Mouse (Mus musculus): ENCODE measurements around the gene Tmed10. TPM values are rescaled to one million over a fixed set of nuclear protein-coding genes. Genes with fewer than 3 reads are reported as not detected.

Tmed10 gene
- polyA plus RNA-seq, 1 experiment from 2014 or later, result 150 TPM

DNA sequence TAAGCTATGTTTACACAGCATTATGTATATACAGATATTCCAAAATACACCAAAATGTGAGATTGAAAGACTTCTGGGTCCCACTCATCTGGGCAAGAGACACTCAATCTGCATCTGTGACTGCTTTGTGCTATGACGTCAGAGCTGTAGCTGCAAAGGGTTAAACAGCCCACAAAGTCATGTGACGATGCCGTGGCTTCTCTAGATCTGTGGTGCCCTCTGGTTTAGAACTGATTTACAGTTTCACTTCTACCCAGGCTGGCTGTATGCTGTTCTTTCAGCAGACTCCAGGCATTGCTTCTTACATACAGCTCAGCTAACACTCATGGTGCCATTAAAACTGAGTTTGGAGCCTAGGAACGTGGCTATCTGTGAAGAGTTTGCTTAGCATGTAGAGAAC is 69.9 kb downstream of the Tmed10 start:
- 82% methylated on average over 4 of the region's 4 CpGs for WGBS
- Histone ChIP-seq H3K9me3 (ENCODE audit: control insufficient read depth, low read length) (no peaks in the 10 kb centered on the region), H3K4me2 (ENCODE audit: low read length) (no peak overlapping the region), H3K4me3 (replicated peaks; ENCODE audit: low read length) (no peak overlapping the region), H3K27ac (ENCODE audit: low read length) (no peak overlapping the region), H3K36me3 (ENCODE audit: control insufficient read depth, insufficient read depth) (peaks cover 36% of the 10 kb centered on the region), H3K4me1 (replicated peaks; ENCODE audit: control insufficient read depth, insufficient read depth, low read length) (no peaks in the 10 kb centered on the region), H3K9ac (replicated peaks; ENCODE audit: low read depth, low read length) (no peak overlapping the region), H3K27me3 (replicated peaks; ENCODE audit: control insufficient read depth, insufficient read depth, low read length) (no peaks in the 10 kb centered on the region)
- ATAC-seq, result no peak

DNA sequence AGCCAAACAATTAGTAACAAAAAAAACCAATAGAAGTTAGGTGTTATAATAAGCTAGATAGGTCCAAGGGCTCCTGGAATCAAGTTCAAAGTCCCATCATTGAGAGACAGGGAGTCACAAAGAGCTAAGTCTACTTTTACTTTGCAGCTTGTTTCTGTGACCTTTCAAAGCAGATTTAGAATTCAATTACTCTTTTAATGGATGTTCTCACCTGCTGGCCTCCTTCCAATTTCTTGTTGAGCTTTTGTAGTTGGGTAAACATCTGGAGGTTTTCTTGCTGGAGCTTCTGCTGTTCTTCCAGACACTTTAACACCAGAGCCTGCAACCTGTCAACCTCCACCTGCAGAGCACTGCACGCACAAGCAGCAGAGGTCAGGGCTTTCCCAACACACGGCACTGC is 71.4 kb downstream of the Tmed10 start:
- Histone ChIP-seq H3K9me3 (ENCODE audit: control insufficient read depth, low read length) (no peaks in the 10 kb centered on the region), H3K27ac (ENCODE audit: low read length) (no peak overlapping the region), H3K4me3 (replicated peaks; ENCODE audit: low read length) (no peak overlapping the region), H3K27me3 (replicated peaks; ENCODE audit: control insufficient read depth, insufficient read depth, low read length) (no peaks in the 10 kb centered on the region), H3K9ac (replicated peaks; ENCODE audit: low read depth, low read length) (no peak overlapping the region), H3K4me1 (replicated peaks; ENCODE audit: control insufficient read depth, insufficient read depth, low read length) (no peaks in the 10 kb centered on the region), H3K36me3 (ENCODE audit: control insufficient read depth, insufficient read depth) (peaks cover 29% of the 10 kb centered on the region), H3K4me2 (ENCODE audit: low read length) (no peak overlapping the region)
- ATAC-seq, result no peak
- WGBS, result 89% methylated on average over 2 of the region's 2 CpGs

DNA sequence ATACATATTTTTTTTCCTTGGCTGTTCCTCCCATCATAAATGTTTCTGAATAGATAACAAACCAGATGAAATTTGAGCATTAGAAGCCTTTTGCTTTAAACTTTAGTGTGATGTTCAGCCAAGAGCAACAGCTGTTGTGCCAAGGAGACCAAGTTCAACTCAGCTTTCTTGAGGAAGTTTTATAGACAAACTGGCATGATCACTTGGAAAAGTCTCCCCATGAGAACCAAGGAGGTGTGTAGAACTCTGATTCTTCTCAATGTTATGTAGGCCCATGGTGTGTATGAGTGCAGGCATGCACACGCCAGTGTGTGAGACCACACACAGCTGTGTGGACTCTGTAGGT is 75.8 kb downstream of the Tmed10 start:
- H3K9me3 ChIP-seq (ENCODE audit: control insufficient read depth, low read length), result no peaks in the 10 kb centered on the region
- no peak overlapping the region for H3K4me2 ChIP-seq (ENCODE audit: low read length)
- no peak overlapping the region for H3K27ac ChIP-seq (ENCODE audit: low read length)
- WGBS, result 87% methylated on average over 1 of the region's 1 CpGs
- H3K4me1 ChIP-seq (replicated peaks; ENCODE audit: control insufficient read depth, insufficient read depth, low read length), result no peaks in the 10 kb centered on the region
- ATAC-seq, result no peak
- no peaks in the 10 kb centered on the region for H3K27me3 ChIP-seq (replicated peaks; ENCODE audit: control insufficient read depth, insufficient read depth, low read length)
- H3K9ac ChIP-seq (replicated peaks; ENCODE audit: low read depth, low read length), result no peak overlapping the region
- H3K36me3 ChIP-seq (ENCODE audit: control insufficient read depth, insufficient read depth), result peaks cover 20% of the 10 kb centered on the region
- H3K4me3 ChIP-seq (replicated peaks; ENCODE audit: low read length), result no peak overlapping the region

DNA sequence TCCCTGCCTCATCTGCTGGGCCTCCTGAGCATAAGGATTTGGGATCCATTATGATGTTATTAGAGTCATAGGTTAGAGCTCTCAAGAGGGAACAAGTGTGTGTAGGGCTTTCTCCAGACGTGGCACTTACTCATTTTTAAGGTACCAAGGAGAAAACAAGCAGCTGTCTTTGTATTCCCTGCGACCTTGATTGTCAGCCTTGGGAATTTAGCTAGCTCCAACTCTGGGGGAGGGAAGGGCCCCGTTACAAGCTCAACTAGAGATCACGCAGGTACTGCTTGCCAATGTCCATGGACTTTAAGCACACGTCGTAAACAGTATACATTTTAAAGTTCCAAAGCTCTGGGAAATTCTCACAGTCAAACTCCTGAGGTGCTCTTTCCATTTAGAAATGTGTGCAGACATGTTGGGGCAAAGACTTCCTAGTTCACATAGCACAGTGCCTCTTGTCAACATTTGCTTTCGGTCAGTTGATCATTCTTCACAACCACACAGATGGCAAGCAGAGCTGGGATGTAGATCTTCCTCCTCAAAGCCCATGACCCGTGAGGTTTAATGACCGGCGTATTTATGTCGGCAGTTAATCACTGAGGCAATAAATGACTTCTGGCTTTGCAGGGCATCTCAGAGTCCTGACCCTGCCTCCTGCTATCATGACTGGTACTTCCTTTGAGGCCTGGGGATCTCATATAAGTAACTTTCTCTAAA is 76.4 kb downstream of the Tmed10 start:
- Histone ChIP-seq H3K27ac (ENCODE audit: low read length) (no peak overlapping the region), H3K9ac (replicated peaks; ENCODE audit: low read depth, low read length) (no peak overlapping the region), H3K36me3 (ENCODE audit: control insufficient read depth, insufficient read depth) (peaks cover 16% of the 10 kb centered on the region), H3K27me3 (replicated peaks; ENCODE audit: control insufficient read depth, insufficient read depth, low read length) (no peaks in the 10 kb centered on the region), H3K9me3 (ENCODE audit: control insufficient read depth, low read length) (no peaks in the 10 kb centered on the region), H3K4me1 (replicated peaks; ENCODE audit: control insufficient read depth, insufficient read depth, low read length) (no peaks in the 10 kb centered on the region), H3K4me3 (replicated peaks; ENCODE audit: low read length) (no peak overlapping the region), H3K4me2 (ENCODE audit: low read length) (no peak overlapping the region)
- WGBS, result 89% methylated on average over 11 of the region's 11 CpGs
- no peak for ATAC-seq

DNA sequence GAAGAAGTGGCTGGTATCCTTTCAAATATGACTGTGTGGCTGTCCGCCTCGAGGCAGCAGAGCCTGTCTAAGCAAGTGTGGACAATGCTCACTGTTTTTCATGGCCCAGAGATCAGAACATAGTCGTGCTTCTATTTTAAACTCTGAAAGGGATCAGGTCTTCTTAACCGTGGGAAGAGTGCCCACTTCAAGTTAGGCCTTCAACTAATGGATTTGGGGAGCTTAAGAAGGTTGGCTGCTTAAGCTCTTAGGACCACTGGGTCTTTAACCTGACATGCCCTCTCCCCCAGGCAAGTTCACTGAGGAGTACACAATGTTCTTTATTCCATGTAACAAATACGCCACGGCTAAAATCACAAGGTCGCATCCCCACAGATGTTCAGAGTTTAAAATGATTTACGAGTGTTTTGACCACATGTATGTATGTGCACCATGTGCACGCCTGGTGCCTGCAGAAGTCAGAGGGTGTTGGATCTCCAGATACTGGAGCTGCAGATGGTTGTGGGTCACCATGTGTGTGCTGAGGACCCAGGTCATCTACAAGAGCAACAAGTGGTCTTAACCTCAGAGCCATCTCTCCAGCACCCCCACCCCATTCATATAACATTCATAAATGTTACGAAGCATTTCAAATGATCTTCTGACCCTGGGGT is 77.2 kb downstream of the Tmed10 start:
- Histone ChIP-seq H3K9ac (replicated peaks; ENCODE audit: low read depth, low read length) (no peak overlapping the region), H3K4me2 (ENCODE audit: low read length) (no peak overlapping the region), H3K36me3 (ENCODE audit: control insufficient read depth, insufficient read depth) (peaks cover 12% of the 10 kb centered on the region), H3K27ac (ENCODE audit: low read length) (no peak overlapping the region), H3K27me3 (replicated peaks; ENCODE audit: control insufficient read depth, insufficient read depth, low read length) (no peaks in the 10 kb centered on the region), H3K4me1 (replicated peaks; ENCODE audit: control insufficient read depth, insufficient read depth, low read length) (no peaks in the 10 kb centered on the region), H3K4me3 (replicated peaks; ENCODE audit: low read length) (no peak overlapping the region), H3K9me3 (ENCODE audit: control insufficient read depth, low read length) (no peaks in the 10 kb centered on the region)
- no peak for ATAC-seq
- 79% methylated on average over 10 of the region's 10 CpGs for WGBS

DNA sequence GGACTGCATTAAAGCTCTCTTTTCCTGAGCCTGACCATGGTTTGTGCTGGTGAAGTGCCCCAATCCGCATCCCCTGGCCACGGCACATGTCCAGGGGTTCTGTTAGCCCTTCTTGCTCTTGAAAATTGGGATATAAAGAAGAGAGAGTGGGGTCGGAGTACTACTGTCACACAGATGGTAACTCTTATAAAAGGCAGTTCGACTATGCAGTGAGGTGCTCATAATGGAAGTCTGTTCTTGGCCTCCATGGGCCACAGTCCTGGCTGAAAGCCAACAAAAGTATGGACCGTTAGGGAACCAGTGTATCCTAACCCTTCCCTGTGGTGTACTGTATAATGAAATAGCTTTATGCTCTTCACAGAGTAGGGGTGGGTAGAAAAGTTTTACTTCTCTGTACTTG is 77.7 kb downstream of the Tmed10 start:
- H3K27me3 ChIP-seq (replicated peaks; ENCODE audit: control insufficient read depth, insufficient read depth, low read length), result no peaks in the 10 kb centered on the region
- no peak overlapping the region for H3K4me2 ChIP-seq (ENCODE audit: low read length)
- no peaks in the 10 kb centered on the region for H3K9me3 ChIP-seq (ENCODE audit: control insufficient read depth, low read length)
- no peak overlapping the region for H3K27ac ChIP-seq (ENCODE audit: low read length)
- peaks cover 8% of the 10 kb centered on the region for H3K36me3 ChIP-seq (ENCODE audit: control insufficient read depth, insufficient read depth)
- ATAC-seq, result no peak
- no peaks in the 10 kb centered on the region for H3K4me1 ChIP-seq (replicated peaks; ENCODE audit: control insufficient read depth, insufficient read depth, low read length)
- no peak overlapping the region for H3K4me3 ChIP-seq (replicated peaks; ENCODE audit: low read length)
- no peak overlapping the region for H3K9ac ChIP-seq (replicated peaks; ENCODE audit: low read depth, low read length)
- 69% methylated on average over 5 of the region's 5 CpGs for WGBS

DNA sequence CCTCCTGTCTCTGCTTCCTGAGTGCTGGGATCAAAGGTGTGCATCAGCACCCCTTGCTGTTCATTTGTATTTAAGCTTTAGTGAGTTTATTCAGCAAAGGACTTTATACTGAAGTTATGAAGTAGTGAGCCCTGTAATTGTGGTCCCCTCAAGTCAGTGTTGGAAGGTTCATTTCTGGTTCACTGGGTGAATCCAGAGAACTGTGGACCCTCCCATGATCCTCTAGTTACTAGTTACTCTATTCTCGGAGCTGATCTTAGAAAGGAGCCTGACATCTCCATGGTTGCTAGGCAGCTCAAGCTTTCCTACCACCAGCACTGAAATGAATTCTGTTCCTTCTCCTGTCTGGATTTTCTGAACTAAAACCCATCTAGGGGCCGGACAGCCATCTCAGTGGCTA is 79.1 kb downstream of the Tmed10 start:
- 90% methylated on average over 2 of the region's 2 CpGs for WGBS
- H3K27me3 ChIP-seq (replicated peaks; ENCODE audit: control insufficient read depth, insufficient read depth, low read length), result no peaks in the 10 kb centered on the region
- no peak overlapping the region for H3K4me3 ChIP-seq (replicated peaks; ENCODE audit: low read length)
- H3K36me3 ChIP-seq (ENCODE audit: control insufficient read depth, insufficient read depth), result no peaks in the 10 kb centered on the region
- no peak overlapping the region for H3K9ac ChIP-seq (replicated peaks; ENCODE audit: low read depth, low read length)
- no peak overlapping the region for H3K27ac ChIP-seq (ENCODE audit: low read length)
- H3K4me1 ChIP-seq (replicated peaks; ENCODE audit: control insufficient read depth, insufficient read depth, low read length), result no peaks in the 10 kb centered on the region
- H3K4me2 ChIP-seq (ENCODE audit: low read length), result no peak overlapping the region
- H3K9me3 ChIP-seq (ENCODE audit: control insufficient read depth, low read length), result no peaks in the 10 kb centered on the region
- ATAC-seq, result no peak

DNA sequence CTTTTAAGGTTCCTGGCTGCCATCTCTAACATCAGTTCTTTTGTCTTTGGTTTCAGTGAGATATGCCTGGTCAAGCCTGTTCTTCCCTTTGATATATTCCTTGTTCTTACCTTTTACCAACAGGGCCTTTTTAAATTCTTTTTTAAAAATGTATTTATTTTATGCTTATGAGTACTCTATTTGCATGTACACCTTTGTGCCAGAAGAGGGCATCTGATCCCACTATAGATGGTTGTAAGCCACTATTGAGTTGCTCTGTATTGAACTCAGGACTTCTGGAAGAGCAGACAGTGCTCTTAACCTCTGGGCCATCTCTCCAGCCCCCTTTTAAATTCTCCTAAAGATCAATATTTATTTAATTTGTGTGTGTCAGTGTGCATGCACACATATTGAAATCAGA is 81.7 kb downstream of the Tmed10 start:
- H3K9ac ChIP-seq (replicated peaks; ENCODE audit: low read depth, low read length), result no peak overlapping the region
- H3K27ac ChIP-seq (ENCODE audit: low read length), result no peak overlapping the region
- no peak overlapping the region for H3K4me3 ChIP-seq (replicated peaks; ENCODE audit: low read length)
- H3K9me3 ChIP-seq (ENCODE audit: control insufficient read depth, low read length), result no peaks in the 10 kb centered on the region
- no peaks in the 10 kb centered on the region for H3K27me3 ChIP-seq (replicated peaks; ENCODE audit: control insufficient read depth, insufficient read depth, low read length)
- H3K4me1 ChIP-seq (replicated peaks; ENCODE audit: control insufficient read depth, insufficient read depth, low read length), result peaks cover 14% of the 10 kb centered on the region
- ATAC-seq, result no peak
- no peak overlapping the region for H3K4me2 ChIP-seq (ENCODE audit: low read length)
- no peaks in the 10 kb centered on the region for H3K36me3 ChIP-seq (ENCODE audit: control insufficient read depth, insufficient read depth)

DNA sequence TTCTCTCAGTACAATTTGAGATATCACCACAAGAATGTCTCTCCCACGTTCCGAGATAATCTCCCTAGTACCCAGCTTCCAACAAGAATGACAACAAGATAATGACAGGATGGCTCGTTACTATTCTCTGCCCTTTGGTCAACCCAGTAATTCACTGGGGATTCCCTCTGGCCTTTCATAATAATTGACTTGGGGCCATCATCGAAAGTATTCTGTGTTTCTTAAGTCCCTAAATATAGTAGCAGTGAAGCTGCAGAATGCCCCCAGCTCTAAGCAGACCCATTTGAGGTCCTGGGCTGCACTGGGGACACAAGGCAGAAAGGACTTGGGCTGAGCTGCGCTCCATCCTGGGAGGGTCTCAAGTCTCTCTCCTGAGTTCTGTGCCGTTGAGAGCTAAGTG is 82.4 kb downstream of the Tmed10 start:
- no peak overlapping the region for H3K4me2 ChIP-seq (ENCODE audit: low read length)
- peaks cover 15% of the 10 kb centered on the region for H3K4me1 ChIP-seq (replicated peaks; ENCODE audit: control insufficient read depth, insufficient read depth, low read length)
- no peak overlapping the region for H3K9ac ChIP-seq (replicated peaks; ENCODE audit: low read depth, low read length)
- no peaks in the 10 kb centered on the region for H3K36me3 ChIP-seq (ENCODE audit: control insufficient read depth, insufficient read depth)
- no peaks in the 10 kb centered on the region for H3K27me3 ChIP-seq (replicated peaks; ENCODE audit: control insufficient read depth, insufficient read depth, low read length)
- no peak overlapping the region for H3K4me3 ChIP-seq (replicated peaks; ENCODE audit: low read length)
- no peak overlapping the region for H3K27ac ChIP-seq (ENCODE audit: low read length)
- no peak for ATAC-seq
- WGBS, result 74% methylated on average over 6 of the region's 6 CpGs
- no peaks in the 10 kb centered on the region for H3K9me3 ChIP-seq (ENCODE audit: control insufficient read depth, low read length)

DNA sequence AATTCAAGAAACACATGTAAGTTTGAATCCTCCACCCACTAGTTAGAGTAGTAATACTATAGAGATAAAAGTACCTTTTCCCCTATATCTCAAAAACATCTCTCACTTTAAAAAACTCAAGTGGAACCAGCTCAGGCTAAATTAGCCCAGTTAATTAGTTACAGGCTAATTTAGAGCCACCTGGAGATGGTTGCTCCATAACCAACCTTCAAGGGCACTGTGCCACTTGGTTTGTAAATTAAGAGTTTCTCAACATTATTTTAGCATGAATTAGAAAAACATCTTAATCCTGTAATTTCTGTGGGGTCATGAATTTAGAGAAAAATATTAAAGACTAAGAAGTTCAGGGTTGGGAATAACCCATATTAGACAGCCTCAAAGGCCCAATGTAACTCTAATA is 83.1 kb downstream of the Tmed10 start:
- Histone ChIP-seq H3K4me3 (replicated peaks; ENCODE audit: low read length) (no peak overlapping the region), H3K9ac (replicated peaks; ENCODE audit: low read depth, low read length) (no peak overlapping the region), H3K4me1 (replicated peaks; ENCODE audit: control insufficient read depth, insufficient read depth, low read length) (peaks cover 15% of the 10 kb centered on the region), H3K4me2 (ENCODE audit: low read length) (no peak overlapping the region), H3K27me3 (replicated peaks; ENCODE audit: control insufficient read depth, insufficient read depth, low read length) (no peaks in the 10 kb centered on the region), H3K36me3 (ENCODE audit: control insufficient read depth, insufficient read depth) (no peaks in the 10 kb centered on the region), H3K27ac (ENCODE audit: low read length) (no peak overlapping the region), H3K9me3 (ENCODE audit: control insufficient read depth, low read length) (no peaks in the 10 kb centered on the region)
- ATAC-seq, result no peak
